Mouse (Mus musculus): Measurements from ENCODE around the gene Arhgef10l. TPM values are rescaled to one million over a fixed set of nuclear protein-coding genes. Genes with fewer than 3 reads are reported as not detected.

The Arhgef10l gene
- polyA plus RNA-seq, 1 experiment: 26.0 TPM

GRCm38 (mm10) chr4:140562461-140563178 is 103.2 kb downstream of the Arhgef10l start:
- Histone ChIP-seq H3K27me3 (ENCODE audit: control insufficient read depth, insufficient read depth, low read length) (no peaks in the 10 kb centered on the region), H3K4me3 (ENCODE audit: control insufficient read depth, insufficient read depth, low read length) (no peak overlapping the region), H3K36me3 (ENCODE audit: control insufficient read depth, insufficient read depth, low read length) (no peaks in the 10 kb centered on the region), H3K4me1 (replicated peaks; ENCODE audit: control insufficient read depth, insufficient read depth, low read length) (no peaks in the 10 kb centered on the region), H3K27ac (ENCODE audit: control insufficient read depth, insufficient read depth, low read length) (no peak overlapping the region)
- TF ChIP-seq CTCF (IDR thresholded peaks at IDR 0.05; ENCODE audit: borderline replicate concordance, control insufficient read depth, extremely low read depth, insufficient read depth, low read length, poor library complexity) (no peak), POLR2A (IDR thresholded peaks at IDR 0.05; ENCODE audit: control insufficient read depth, extremely low read depth, insufficient read depth, low read length, poor library complexity) (no peak)
- 93% methylated on average over 10 of the region's 10 CpGs for WGBS
- DNase-seq: no peak

GRCm38 (mm10) chr4:140561744-140562143 is 104.1 kb downstream of the Arhgef10l start:
- no peaks in the 10 kb centered on the region for H3K36me3 ChIP-seq (ENCODE audit: control insufficient read depth, insufficient read depth, low read length)
- H3K27me3 ChIP-seq (ENCODE audit: control insufficient read depth, insufficient read depth, low read length): no peaks in the 10 kb centered on the region
- no peak overlapping the region for H3K27ac ChIP-seq (ENCODE audit: control insufficient read depth, insufficient read depth, low read length)
- TF ChIP-seq POLR2A (IDR thresholded peaks at IDR 0.05; ENCODE audit: control insufficient read depth, extremely low read depth, insufficient read depth, low read length, poor library complexity) (no peak), CTCF (IDR thresholded peaks at IDR 0.05; ENCODE audit: borderline replicate concordance, control insufficient read depth, extremely low read depth, insufficient read depth, low read length, poor library complexity) (peak; percentile 36; the same call in 1 of the 2 replicates)
- no peaks in the 10 kb centered on the region for H3K4me1 ChIP-seq (replicated peaks; ENCODE audit: control insufficient read depth, insufficient read depth, low read length)
- no peak for DNase-seq
- WGBS: 96% methylated on average over 3 of the region's 3 CpGs
- H3K4me3 ChIP-seq (ENCODE audit: control insufficient read depth, insufficient read depth, low read length): no peak overlapping the region

- Histone ChIP-seq H3K27me3 (ENCODE audit: control insufficient read depth, insufficient read depth, low read length) (no peaks in the 10 kb centered on the region), H3K4me1 (replicated peaks; ENCODE audit: control insufficient read depth, insufficient read depth, low read length) (no peaks in the 10 kb centered on the region), H3K36me3 (ENCODE audit: control insufficient read depth, insufficient read depth, low read length) (no peaks in the 10 kb centered on the region), H3K27ac (ENCODE audit: control insufficient read depth, insufficient read depth, low read length) (no peak overlapping the region), H3K4me3 (ENCODE audit: control insufficient read depth, insufficient read depth, low read length) (no peak overlapping the region)
- DNase-seq: no peak
- no peak for TF ChIP-seq POLR2A (IDR thresholded peaks at IDR 0.05; ENCODE audit: control insufficient read depth, extremely low read depth, insufficient read depth, low read length, poor library complexity)
- TF ChIP-seq CTCF (IDR thresholded peaks at IDR 0.05; ENCODE audit: borderline replicate concordance, control insufficient read depth, extremely low read depth, insufficient read depth, low read length, poor library complexity): peak; percentile 41; the same call in 1 of the 2 replicates
- 73% methylated on average over 4 of the region's 4 CpGs for WGBS
These were observed 106.0 kb downstream of the Arhgef10l start for GRCm38 (mm10) chr4:140559862-140560261.

- no peak overlapping the region for H3K27ac ChIP-seq (ENCODE audit: control insufficient read depth, insufficient read depth, low read length)
- no peak overlapping the region for H3K4me3 ChIP-seq (ENCODE audit: control insufficient read depth, insufficient read depth, low read length)
- whole genome bisulfite sequencing: 87% methylated on average over 5 of the region's 5 CpGs
- H3K4me1 ChIP-seq (replicated peaks; ENCODE audit: control insufficient read depth, insufficient read depth, low read length): no peaks in the 10 kb centered on the region
- no peak for DNase-seq
- no peaks in the 10 kb centered on the region for H3K36me3 ChIP-seq (ENCODE audit: control insufficient read depth, insufficient read depth, low read length)
- H3K27me3 ChIP-seq (ENCODE audit: control insufficient read depth, insufficient read depth, low read length): no peaks in the 10 kb centered on the region
- TF ChIP-seq POLR2A (IDR thresholded peaks at IDR 0.05; ENCODE audit: control insufficient read depth, extremely low read depth, insufficient read depth, low read length, poor library complexity): no peak
These were observed 107.6 kb downstream of the Arhgef10l start for GRCm38 (mm10) chr4:140558193-140558592.

DNA sequence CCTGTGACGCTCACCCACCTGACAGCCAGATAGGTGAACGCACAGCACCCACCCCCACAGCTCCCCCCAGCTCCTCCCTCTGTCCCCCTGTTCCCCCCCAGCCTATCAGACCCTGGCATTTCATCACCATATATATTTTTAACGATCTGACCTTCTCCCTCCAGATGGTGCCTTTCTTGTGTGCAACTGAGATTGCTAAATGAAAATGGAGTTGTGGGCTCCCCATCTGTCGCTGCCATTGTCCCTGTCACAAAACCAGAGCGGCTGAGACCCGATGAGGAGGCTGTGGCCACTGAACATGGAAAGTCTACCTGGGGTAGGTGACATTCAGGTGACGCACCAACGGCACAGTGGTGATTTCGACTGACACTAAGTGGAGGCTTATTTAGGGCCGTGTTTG is 109.3 kb downstream of the Arhgef10l start:
- WGBS: 93% methylated on average over 10 of the region's 10 CpGs
- H3K36me3 ChIP-seq (ENCODE audit: control insufficient read depth, insufficient read depth, low read length): no peaks in the 10 kb centered on the region
- no peak overlapping the region for H3K4me3 ChIP-seq (ENCODE audit: control insufficient read depth, insufficient read depth, low read length)
- H3K27me3 ChIP-seq (ENCODE audit: control insufficient read depth, insufficient read depth, low read length): no peaks in the 10 kb centered on the region
- no peak overlapping the region for H3K27ac ChIP-seq (ENCODE audit: control insufficient read depth, insufficient read depth, low read length)
- TF ChIP-seq CTCF (IDR thresholded peaks at IDR 0.05; ENCODE audit: borderline replicate concordance, control insufficient read depth, extremely low read depth, insufficient read depth, low read length, poor library complexity): no peak
- no peak for TF ChIP-seq POLR2A (IDR thresholded peaks at IDR 0.05; ENCODE audit: control insufficient read depth, extremely low read depth, insufficient read depth, low read length, poor library complexity)
- H3K4me1 ChIP-seq (replicated peaks; ENCODE audit: control insufficient read depth, insufficient read depth, low read length): no peaks in the 10 kb centered on the region
- no peak for DNase-seq

GRCm38 (mm10) chr4:140555273-140555672 is 110.5 kb downstream of the Arhgef10l start:
- Histone ChIP-seq H3K27me3 (ENCODE audit: control insufficient read depth, insufficient read depth, low read length) (no peaks in the 10 kb centered on the region), H3K36me3 (ENCODE audit: control insufficient read depth, insufficient read depth, low read length) (no peaks in the 10 kb centered on the region), H3K27ac (ENCODE audit: control insufficient read depth, insufficient read depth, low read length) (no peak overlapping the region), H3K4me1 (replicated peaks; ENCODE audit: control insufficient read depth, insufficient read depth, low read length) (no peaks in the 10 kb centered on the region), H3K4me3 (ENCODE audit: control insufficient read depth, insufficient read depth, low read length) (no peak overlapping the region)
- peak; percentile 77; the same call in 1 of the 2 replicates for TF ChIP-seq CTCF (IDR thresholded peaks at IDR 0.05; ENCODE audit: borderline replicate concordance, control insufficient read depth, extremely low read depth, insufficient read depth, low read length, poor library complexity)
- TF ChIP-seq POLR2A (IDR thresholded peaks at IDR 0.05; ENCODE audit: control insufficient read depth, extremely low read depth, insufficient read depth, low read length, poor library complexity): no peak
- WGBS: 54% methylated on average over 7 of the region's 7 CpGs
- DNase-seq: peak; percentile 69

- no peak for TF ChIP-seq CTCF (IDR thresholded peaks at IDR 0.05; ENCODE audit: borderline replicate concordance, control insufficient read depth, extremely low read depth, insufficient read depth, low read length, poor library complexity)
- no peak for TF ChIP-seq POLR2A (IDR thresholded peaks at IDR 0.05; ENCODE audit: control insufficient read depth, extremely low read depth, insufficient read depth, low read length, poor library complexity)
- Histone ChIP-seq H3K4me1 (replicated peaks; ENCODE audit: control insufficient read depth, insufficient read depth, low read length) (no peaks in the 10 kb centered on the region), H3K36me3 (ENCODE audit: control insufficient read depth, insufficient read depth, low read length) (no peaks in the 10 kb centered on the region), H3K4me3 (ENCODE audit: control insufficient read depth, insufficient read depth, low read length) (no peak overlapping the region), H3K27me3 (ENCODE audit: control insufficient read depth, insufficient read depth, low read length) (no peaks in the 10 kb centered on the region), H3K27ac (ENCODE audit: control insufficient read depth, insufficient read depth, low read length) (no peak overlapping the region)
- 85% methylated on average over 4 of the region's 4 CpGs for WGBS
- no peak for DNase-seq
These were observed 111.3 kb downstream of the Arhgef10l start for GRCm38 (mm10) chr4:140554552-140554951.

All from thymus, adult 2 months (tissue).